Mouse (Mus musculus): Measurements from ENCODE around the gene Klhl28.

The Klhl28 gene

GRCm38 (mm10) chr12:64965124-64966026, at the start of gene Klhl28, which contains the start of gene Togaram1:
TSS of gene Klhl28 (minus strand) at chr12:64965534.
TSS of gene Togaram1 (plus strand) at chr12:64965804.
- DNase-seq, result peak; percentile 99

- DNase-seq, result no peak
Measured at GRCm38 (mm10) chr12:65007725-65008124, 42.4 kb upstream of the Klhl28 start.

- DNase-seq, result no peak
Measured at GRCm38 (mm10) chr12:64977518-64977917, 12.2 kb upstream of the Klhl28 start.

- DNase-seq, result no peak
Measured at GRCm38 (mm10) chr12:64976191-64976590, 10.9 kb upstream of the Klhl28 start.

GRCm38 (mm10) chr12:64975558-64975957, 10.2 kb upstream of the Klhl28 start:
- no peak for DNase-seq

GRCm38 (mm10) chr12:64972063-64972462, 6.7 kb upstream of the Klhl28 start:
- DNase-seq, result no peak

- no peak for DNase-seq
Measured at GRCm38 (mm10) chr12:64971399-64971798, 6.1 kb upstream of the Klhl28 start.

- no peak for DNase-seq
Measured at GRCm38 (mm10) chr12:64968067-64968466, 2.7 kb upstream of the Klhl28 start.

GRCm38 (mm10) chr12:64967470-64967869, 2.1 kb upstream of the Klhl28 start:
- DNase-seq, result peak; percentile 35

- peak; percentile 4 for DNase-seq
Measured at GRCm38 (mm10) chr12:64966652-64967435, 1.5 kb upstream of the Klhl28 start.

GRCm38 (mm10) chr12:64966101-64966631, 832 bp upstream of the Klhl28 start:
- peak; percentile 60 for DNase-seq

GRCm38 (mm10) chr12:64964560-64964959, 774 bp downstream of the Klhl28 start:
- DNase-seq, result no peak

GRCm38 (mm10) chr12:64937493-64937892, 27.8 kb downstream of the Klhl28 start:
- peak; percentile 14 for DNase-seq

GRCm38 (mm10) chr12:64917578-64918471, 47.5 kb downstream of the Klhl28 start, which contains the start of gene Gm527:
TSS of gene Gm527 (plus strand) at chr12:64917906.
- DNase-seq, result peak; percentile 96

GRCm38 (mm10) chr12:64916735-64917134, 48.6 kb downstream of the Klhl28 start:
- no peak for DNase-seq

GRCm38 (mm10) chr12:64912996-64913395, 52.3 kb downstream of the Klhl28 start:
- DNase-seq, result no peak

- no peak for DNase-seq
Measured at GRCm38 (mm10) chr12:64903186-64903585, 62.1 kb downstream of the Klhl28 start.

GRCm38 (mm10) chr12:64902506-64902905, 62.8 kb downstream of the Klhl28 start:
- no peak for DNase-seq

- DNase-seq, result peak; percentile 19
Measured at GRCm38 (mm10) chr12:64897060-64897730, 68.1 kb downstream of the Klhl28 start.

All from kidney, adult 18-20 months (tissue).